Mouse (Mus musculus) stomach, embryonic 15.5 days (tissue): ENCODE measurements at regions not wholly inside any gene's neighbourhood (a gene's known extent, or its start where the extent isn't known, plus 50 kb on each side); places are given as distances from the start of the nearest gene placed in this dataset.

ENCODE experiments used
- ATAC-seq: fragments of 200-750 bp; cut with Nextera tagmentation; 2 replicates; pipeline ENCODE4 v1.8.0; 2017; ENCODE audit warnings: low read depth, moderate number of reproducible peaks, moderate TSS enrichment; ENCODE audit not compliant: insufficient read depth, low FRiP score
- H3K27ac ChIP-seq: fragments of 300-500 bp; sonication (generic); 2 replicates; pipeline ENCODE4 v1.5.1; 2015; ENCODE audit warnings: mild to moderate bottlenecking, inconsistent platforms
- H3K27me3 ChIP-seq: fragments of 300-500 bp; sonication (generic); replicated peaks from 2 replicates; pipeline ENCODE4 v1.6.1; 2015; ENCODE audit warnings: inconsistent platforms
- H3K36me3 ChIP-seq: fragments of 300-500 bp; sonication (generic); 2 replicates; pipeline ENCODE4 v1.6.1; 2015; ENCODE audit warnings: inconsistent platforms
- H3K4me1 ChIP-seq: fragments of 300-500 bp; sonication (generic); 2 replicates; pipeline ENCODE4 v1.6.1; 2015; ENCODE audit warnings: inconsistent platforms
- H3K4me2 ChIP-seq: fragments of 300-500 bp; sonication (generic); 2 replicates; pipeline ENCODE4 v1.6.1; 2015; ENCODE audit warnings: mild to moderate bottlenecking, inconsistent platforms
- H3K4me3 ChIP-seq: fragments of 300-500 bp; sonication (generic); replicated peaks from 2 replicates; pipeline ENCODE4 v1.5.1; 2015; ENCODE audit warnings: inconsistent platforms
- H3K9ac ChIP-seq: fragments of 300-500 bp; sonication (generic); 2 replicates; pipeline ENCODE4 v1.6.1; 2015; ENCODE audit warnings: inconsistent platforms
- H3K9me3 ChIP-seq: fragments of 300-500 bp; sonication (generic); 2 replicates; pipeline ENCODE4 v1.6.1; 2016; ENCODE audit warnings: inconsistent platforms
- WGBS: fragments of 180-500 bp; shearing (Covaris S2); methylation state at CpG from one replicate; pipeline ENCODE4 v1.1.7; 2015; 5-methylcytosine and 5-hydroxymethylcytosine counted together

GRCm38 (mm10) chr1:152184956-152185355 is 95.0 kb upstream of the 1700025G04Rik start:
- Histone ChIP-seq H3K9ac (no peak overlapping the region), H3K27me3 (no peaks in the 10 kb centered on the region), H3K4me2 (no peak overlapping the region), H3K4me3 (no peak overlapping the region), H3K36me3 (no peaks in the 10 kb centered on the region), H3K27ac (no peak overlapping the region), H3K4me1 (no peaks in the 10 kb centered on the region), H3K9me3 (no peaks in the 10 kb centered on the region)
- no peak for ATAC-seq
- 89% methylated on average over 3 of the region's 3 CpGs for WGBS

DNA sequence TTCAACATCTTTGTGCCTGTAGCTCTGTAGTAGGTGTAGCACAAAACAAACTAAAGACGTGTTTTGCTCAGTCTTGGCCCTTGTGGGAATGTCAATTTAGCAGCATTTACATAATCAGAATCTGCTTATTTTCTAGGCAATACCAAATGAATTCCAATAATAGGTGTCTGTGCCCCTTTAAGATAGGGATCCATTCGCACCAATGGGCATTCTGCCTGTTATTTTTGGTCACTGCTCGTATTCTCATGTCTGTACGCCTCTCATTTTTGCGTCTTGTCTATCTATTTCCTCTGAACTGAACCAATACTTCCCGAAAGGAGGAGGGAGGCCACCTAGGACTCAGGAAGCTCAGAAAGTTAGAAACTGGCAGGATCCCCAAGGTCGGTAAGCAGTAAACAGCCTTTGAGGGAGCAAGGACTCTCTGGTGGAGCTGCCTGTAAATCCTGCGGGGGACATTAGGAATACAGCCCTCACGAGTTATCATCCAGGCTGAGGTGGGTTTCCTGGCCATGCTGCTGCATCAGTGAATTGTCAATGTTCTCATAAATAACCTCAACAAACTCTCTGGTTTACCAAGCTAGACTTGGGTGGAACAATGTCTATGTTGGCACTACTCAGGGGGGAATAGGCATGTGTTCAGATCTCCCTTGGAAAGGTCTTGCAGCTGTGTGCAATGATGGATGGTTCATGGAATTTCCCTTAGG is 86.5 kb upstream of the 1700025G04Rik start:
- Histone ChIP-seq H3K9ac (no peak overlapping the region), H3K9me3 (no peaks in the 10 kb centered on the region), H3K4me3 (no peak overlapping the region), H3K4me1 (no peaks in the 10 kb centered on the region), H3K36me3 (no peaks in the 10 kb centered on the region), H3K4me2 (no peak overlapping the region), H3K27ac (no peak overlapping the region), H3K27me3 (no peaks in the 10 kb centered on the region)
- ATAC-seq = no peak
- WGBS = 80% methylated on average over 9 of the region's 9 CpGs

DNA sequence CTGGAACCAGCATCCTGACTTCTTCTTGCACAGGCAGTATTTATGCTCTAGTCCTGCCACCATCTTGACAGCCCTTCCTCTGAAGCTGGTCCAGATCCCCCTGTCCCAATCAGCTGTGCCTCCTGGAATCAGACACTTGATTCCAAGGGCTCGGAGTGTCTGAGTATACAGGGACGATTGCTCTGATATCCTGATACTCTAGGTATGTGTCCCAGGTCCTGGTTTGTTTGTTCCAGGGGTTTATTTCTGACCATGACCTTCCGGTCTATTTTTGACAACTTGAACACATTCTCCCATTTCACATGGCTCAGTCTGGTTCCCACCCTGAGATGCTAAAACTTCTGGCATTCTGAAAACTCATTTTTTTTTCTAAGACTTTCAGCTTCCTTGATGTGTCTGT is 85.8 kb upstream of the 1700025G04Rik start:
- Histone ChIP-seq H3K36me3 (no peaks in the 10 kb centered on the region), H3K9ac (no peak overlapping the region), H3K4me2 (no peak overlapping the region), H3K27ac (no peak overlapping the region), H3K4me3 (no peak overlapping the region), H3K9me3 (no peaks in the 10 kb centered on the region), H3K27me3 (no peaks in the 10 kb centered on the region), H3K4me1 (no peaks in the 10 kb centered on the region)
- WGBS = 78% methylated on average over 3 of the region's 3 CpGs
- no peak for ATAC-seq

GRCm38 (mm10) chr1:152174464-152174863 is 84.5 kb upstream of the 1700025G04Rik start:
- ATAC-seq = no peak
- no peak overlapping the region for H3K4me2 ChIP-seq
- H3K9me3 ChIP-seq = no peaks in the 10 kb centered on the region
- H3K27ac ChIP-seq = no peak overlapping the region
- 86% methylated on average over 4 of the region's 4 CpGs for WGBS
- H3K9ac ChIP-seq = no peak overlapping the region
- H3K4me3 ChIP-seq = no peak overlapping the region
- no peaks in the 10 kb centered on the region for H3K36me3 ChIP-seq
- H3K27me3 ChIP-seq = no peaks in the 10 kb centered on the region
- no peaks in the 10 kb centered on the region for H3K4me1 ChIP-seq

GRCm38 (mm10) chr1:152171034-152171790 is 81.3 kb upstream of the 1700025G04Rik start:
- 78% methylated on average over 16 of the region's 16 CpGs for WGBS
- H3K4me1 ChIP-seq = no peaks in the 10 kb centered on the region
- no peak overlapping the region for H3K4me2 ChIP-seq
- H3K9ac ChIP-seq = no peak overlapping the region
- ATAC-seq = no peak
- no peaks in the 10 kb centered on the region for H3K27me3 ChIP-seq
- H3K9me3 ChIP-seq = no peaks in the 10 kb centered on the region
- H3K36me3 ChIP-seq = no peaks in the 10 kb centered on the region
- no peak overlapping the region for H3K27ac ChIP-seq
- H3K4me3 ChIP-seq = no peak overlapping the region

GRCm38 (mm10) chr1:152170583-152170982 is 80.7 kb upstream of the 1700025G04Rik start:
- H3K27ac ChIP-seq = no peak overlapping the region
- H3K4me1 ChIP-seq = no peaks in the 10 kb centered on the region
- H3K9ac ChIP-seq = no peak overlapping the region
- H3K36me3 ChIP-seq = no peaks in the 10 kb centered on the region
- no peaks in the 10 kb centered on the region for H3K9me3 ChIP-seq
- no peak for ATAC-seq
- H3K27me3 ChIP-seq = no peaks in the 10 kb centered on the region
- 85% methylated on average over 8 of the region's 8 CpGs for WGBS
- no peak overlapping the region for H3K4me2 ChIP-seq
- no peak overlapping the region for H3K4me3 ChIP-seq

DNA sequence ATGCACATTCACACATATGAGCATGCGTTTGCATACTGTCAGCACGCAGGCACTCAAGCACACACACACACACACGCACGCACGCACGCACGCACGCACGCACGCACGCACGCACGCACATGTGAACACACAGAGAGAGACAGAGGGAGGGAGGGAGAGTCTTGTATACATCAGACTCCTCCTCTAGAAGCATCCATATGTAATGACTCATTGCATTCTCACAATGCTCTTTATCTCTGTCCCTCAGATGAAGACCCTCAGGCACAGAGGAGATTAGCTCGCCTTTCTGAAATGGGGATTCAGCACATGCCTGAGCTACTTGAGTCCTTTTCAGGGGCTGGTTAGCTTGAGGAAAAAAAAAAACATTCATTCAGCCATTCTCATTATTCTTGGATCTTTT is 79.6 kb upstream of the 1700025G04Rik start:
- ATAC-seq = no peak
- 92% methylated on average over 14 of the region's 14 CpGs for WGBS
- Histone ChIP-seq H3K4me3 (no peak overlapping the region), H3K36me3 (no peaks in the 10 kb centered on the region), H3K27ac (no peak overlapping the region), H3K4me1 (no peaks in the 10 kb centered on the region), H3K27me3 (no peaks in the 10 kb centered on the region), H3K4me2 (no peak overlapping the region), H3K9me3 (no peaks in the 10 kb centered on the region), H3K9ac (no peak overlapping the region)

DNA sequence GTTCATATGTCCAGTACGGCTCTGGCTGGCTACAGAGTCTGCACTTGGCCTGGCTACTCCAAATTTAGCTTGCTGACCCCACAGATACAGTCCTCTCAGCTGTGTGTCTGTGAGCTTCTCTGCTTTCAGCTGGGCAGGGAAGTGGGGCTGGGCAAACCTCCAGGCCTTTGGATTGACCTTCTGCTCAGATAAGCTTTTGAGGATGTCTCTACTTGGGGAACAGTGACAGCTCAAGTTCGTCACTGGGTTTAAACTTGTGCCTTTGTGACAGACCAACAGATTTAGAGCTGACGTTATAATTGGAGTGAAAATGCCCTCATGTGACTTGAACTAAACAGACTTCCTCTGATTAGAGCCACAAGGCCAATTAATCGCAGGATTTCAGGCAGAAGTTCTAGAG is 78.4 kb upstream of the 1700025G04Rik start:
- no peaks in the 10 kb centered on the region for H3K9me3 ChIP-seq
- no peak for ATAC-seq
- H3K4me3 ChIP-seq = no peak overlapping the region
- H3K27ac ChIP-seq = no peak overlapping the region
- H3K9ac ChIP-seq = no peak overlapping the region
- no peaks in the 10 kb centered on the region for H3K36me3 ChIP-seq
- WGBS = 52% methylated on average over 4 of the region's 4 CpGs
- H3K4me1 ChIP-seq = no peaks in the 10 kb centered on the region
- H3K27me3 ChIP-seq = no peaks in the 10 kb centered on the region
- H3K4me2 ChIP-seq = no peak overlapping the region

GRCm38 (mm10) chr1:152167716-152168115 is 77.8 kb upstream of the 1700025G04Rik start:
- Histone ChIP-seq H3K36me3 (no peaks in the 10 kb centered on the region), H3K4me3 (no peak overlapping the region), H3K27me3 (no peaks in the 10 kb centered on the region), H3K4me2 (no peak overlapping the region), H3K27ac (no peak overlapping the region), H3K9me3 (no peaks in the 10 kb centered on the region), H3K9ac (no peak overlapping the region), H3K4me1 (no peaks in the 10 kb centered on the region)
- 88% methylated on average over 5 of the region's 5 CpGs for WGBS
- ATAC-seq = no peak

GRCm38 (mm10) chr1:152165490-152165905 is 75.6 kb upstream of the 1700025G04Rik start:
- peak; percentile 31; the same call in 1 of the 2 replicates for ATAC-seq
- Histone ChIP-seq H3K4me3 (no peak overlapping the region), H3K9ac (no peak overlapping the region), H3K9me3 (no peaks in the 10 kb centered on the region), H3K36me3 (no peaks in the 10 kb centered on the region), H3K4me2 (no peak overlapping the region), H3K27ac (no peak overlapping the region), H3K4me1 (no peaks in the 10 kb centered on the region), H3K27me3 (no peaks in the 10 kb centered on the region)
- 72% methylated on average over 5 of the region's 5 CpGs for WGBS

GRCm38 (mm10) chr1:152164843-152165489 is 75.0 kb upstream of the 1700025G04Rik start:
- Histone ChIP-seq H3K4me2 (no peak overlapping the region), H3K27me3 (no peaks in the 10 kb centered on the region), H3K9ac (no peak overlapping the region), H3K27ac (no peak overlapping the region), H3K4me3 (no peak overlapping the region), H3K9me3 (no peaks in the 10 kb centered on the region), H3K36me3 (no peaks in the 10 kb centered on the region), H3K4me1 (no peaks in the 10 kb centered on the region)
- ATAC-seq = no peak
- WGBS = 53% methylated on average over 12 of the region's 12 CpGs

DNA sequence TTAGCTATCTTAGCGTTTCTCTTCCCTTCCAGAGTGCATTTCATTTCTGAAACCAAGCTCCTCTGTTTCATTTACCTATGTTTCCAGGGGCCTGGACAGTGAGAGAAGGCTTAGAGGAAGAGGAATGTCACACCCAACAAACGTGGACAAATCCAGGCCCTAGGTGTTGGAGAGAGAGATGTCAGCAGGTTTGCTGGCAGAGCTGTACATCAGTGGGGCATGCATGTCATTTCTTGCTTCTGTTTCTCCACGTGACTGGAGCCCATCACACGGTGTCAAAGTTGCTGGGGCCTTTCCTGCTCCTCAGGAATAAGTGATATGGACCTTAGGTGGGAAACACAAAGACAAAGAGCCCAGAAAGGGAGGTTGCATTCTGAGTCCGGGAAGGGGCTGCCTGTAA is 74.3 kb upstream of the 1700025G04Rik start:
- Histone ChIP-seq H3K4me2 (no peak overlapping the region), H3K4me3 (no peak overlapping the region), H3K9ac (no peak overlapping the region), H3K27ac (no peak overlapping the region), H3K4me1 (no peaks in the 10 kb centered on the region), H3K36me3 (no peaks in the 10 kb centered on the region), H3K9me3 (no peaks in the 10 kb centered on the region), H3K27me3 (no peaks in the 10 kb centered on the region)
- no peak for ATAC-seq
- 77% methylated on average over 5 of the region's 5 CpGs for WGBS
